Mouse (Mus musculus): ENCODE results near the gene Zmym6. TPM values are rescaled to one million over a fixed set of nuclear protein-coding genes. Genes with fewer than 3 reads are reported as not detected.

The Zmym6 gene
- polyA plus RNA-seq, 1 experiment from 2014 or later: 17.3 TPM

DNA sequence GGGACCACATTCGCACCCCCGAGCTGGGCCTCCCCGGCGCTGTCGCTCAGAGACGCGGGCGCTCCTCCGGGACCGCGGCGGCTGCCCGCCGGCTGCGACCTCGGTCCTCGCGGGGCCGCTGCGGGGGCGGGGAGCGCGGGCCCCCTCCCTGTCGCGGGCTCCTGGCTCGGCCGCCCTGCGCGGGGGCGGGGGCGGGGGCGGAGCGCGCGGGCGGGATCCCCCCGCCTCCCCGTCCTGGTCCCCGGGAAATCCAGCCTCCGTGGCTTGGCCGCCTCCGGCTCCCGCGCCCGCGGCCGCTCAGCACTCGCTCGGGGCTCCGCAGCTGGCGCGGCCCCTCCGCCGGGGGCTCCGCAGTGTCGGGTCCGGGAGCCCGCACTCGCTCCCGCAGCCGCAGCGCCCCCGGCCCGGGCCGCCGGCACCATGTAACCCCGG is 91.7 kb downstream of the Zmym6 start, which contains the start of gene Dlgap3:
Gene Dlgap3 (plus strand): TSS at position 291 of the 432 bp plus-strand sequence.
- under 1% methylated on average over 17 of the region's 67 CpGs for WGBS
- peak within 1 kb of the TSS; percentile 70 for H3K4me3 ChIP-seq
- H3K9me3 ChIP-seq: no peaks in the 10 kb centered on the region
- peak within 1 kb of the TSS; percentile 100 for H3K4me2 ChIP-seq
- H3K27ac ChIP-seq: no peak within 1 kb of the TSS
- H3K4me1 ChIP-seq: peaks cover 17% of the 10 kb centered on the region; the same call in 1 of the 2 replicates
- no peaks in the 10 kb centered on the region for H3K36me3 ChIP-seq
- H3K9ac ChIP-seq: peak within 1 kb of the TSS; percentile 40
- peaks cover 64% of the 10 kb centered on the region for H3K27me3 ChIP-seq
- peak; percentile 52 for ATAC-seq (ENCODE audit: borderline replicate concordance, extremely low read depth, low FRiP score, low TSS enrichment)

DNA sequence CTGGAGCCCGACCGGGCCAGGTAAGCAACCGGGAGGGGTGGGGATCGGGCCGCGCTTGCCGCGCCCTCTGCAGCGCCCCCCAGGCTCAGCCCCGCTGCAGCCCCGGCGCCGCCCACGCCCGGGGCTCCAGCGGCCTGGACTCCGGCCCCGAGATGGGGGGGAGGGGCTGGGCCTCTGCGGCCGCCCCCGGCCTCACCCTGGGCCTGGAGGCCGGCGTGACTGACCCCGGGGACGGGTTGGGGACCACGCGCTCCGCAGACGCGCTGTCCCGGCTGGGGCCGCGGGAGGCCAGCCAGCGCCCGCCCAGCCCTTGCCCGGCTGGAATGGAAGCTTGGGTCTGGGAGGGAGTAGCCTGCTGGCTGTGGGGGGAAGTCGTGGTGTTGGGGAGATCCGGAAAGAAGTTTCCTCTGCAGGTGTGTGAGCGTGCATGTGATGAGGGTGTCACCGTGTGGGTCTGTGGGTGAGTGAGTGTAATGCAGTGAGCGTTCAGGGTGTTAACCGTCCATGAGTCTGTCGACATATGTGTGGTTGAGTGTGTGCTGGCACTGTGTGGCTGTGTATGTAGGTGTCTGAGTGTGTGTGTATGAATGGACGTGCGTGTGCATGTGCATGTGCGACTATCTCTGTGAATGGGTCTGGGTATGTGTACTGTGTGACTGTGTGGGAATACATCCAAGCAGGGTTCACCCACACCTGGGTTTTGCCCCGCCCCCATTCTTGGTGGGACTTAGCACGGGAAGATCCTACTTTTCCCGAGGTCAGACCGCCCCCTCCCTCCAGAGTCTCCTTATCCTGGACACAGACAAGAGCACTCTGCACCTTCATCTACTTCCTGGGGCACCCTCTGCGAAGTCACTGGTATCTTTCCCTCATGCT is 92.4 kb downstream of the Zmym6 start:
- 4% methylated on average over 51 of the region's 51 CpGs for whole genome bisulfite sequencing
- Histone ChIP-seq H3K36me3 (no peaks in the 10 kb centered on the region), H3K9me3 (no peaks in the 10 kb centered on the region), H3K9ac (peak overlapping the region; percentile 40), H3K27ac (no peak overlapping the region), H3K4me1 (peaks cover 17% of the 10 kb centered on the region; the same call in 1 of the 2 replicates), H3K4me2 (peak overlapping the region; percentile 100), H3K4me3 (peak overlapping the region; percentile 70), H3K27me3 (peaks cover 64% of the 10 kb centered on the region)
- ATAC-seq (ENCODE audit: borderline replicate concordance, extremely low read depth, low FRiP score, low TSS enrichment): peak; percentile 43

DNA sequence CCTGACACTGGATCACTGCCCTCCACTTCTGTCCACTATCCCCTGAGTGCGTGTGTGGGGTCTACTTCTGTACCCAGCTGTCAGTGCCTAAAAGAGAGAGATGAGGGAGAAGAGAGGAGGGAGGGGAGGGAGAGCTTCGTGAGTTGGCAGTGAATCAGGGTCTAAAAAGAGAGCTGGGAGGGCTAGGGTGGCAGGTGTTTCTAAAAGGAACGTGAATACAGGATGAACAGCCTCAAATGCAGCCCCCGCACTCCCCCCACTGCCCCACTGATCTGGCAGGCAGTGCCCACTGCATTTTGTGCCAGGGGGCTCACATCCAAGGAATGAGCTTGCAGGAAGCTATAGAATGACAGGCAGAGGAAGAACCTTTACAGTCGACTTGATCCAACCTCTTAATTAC is 93.7 kb downstream of the Zmym6 start:
- Histone ChIP-seq H3K27ac (no peak overlapping the region), H3K9ac (no peak overlapping the region), H3K9me3 (no peaks in the 10 kb centered on the region), H3K4me3 (no peak overlapping the region), H3K36me3 (no peaks in the 10 kb centered on the region), H3K4me1 (peaks cover 17% of the 10 kb centered on the region; the same call in 1 of the 2 replicates), H3K4me2 (no peak overlapping the region), H3K27me3 (peaks cover 64% of the 10 kb centered on the region)
- 39% methylated on average over 5 of the region's 5 CpGs for WGBS
- no peak for ATAC-seq (ENCODE audit: borderline replicate concordance, extremely low read depth, low FRiP score, low TSS enrichment)

DNA sequence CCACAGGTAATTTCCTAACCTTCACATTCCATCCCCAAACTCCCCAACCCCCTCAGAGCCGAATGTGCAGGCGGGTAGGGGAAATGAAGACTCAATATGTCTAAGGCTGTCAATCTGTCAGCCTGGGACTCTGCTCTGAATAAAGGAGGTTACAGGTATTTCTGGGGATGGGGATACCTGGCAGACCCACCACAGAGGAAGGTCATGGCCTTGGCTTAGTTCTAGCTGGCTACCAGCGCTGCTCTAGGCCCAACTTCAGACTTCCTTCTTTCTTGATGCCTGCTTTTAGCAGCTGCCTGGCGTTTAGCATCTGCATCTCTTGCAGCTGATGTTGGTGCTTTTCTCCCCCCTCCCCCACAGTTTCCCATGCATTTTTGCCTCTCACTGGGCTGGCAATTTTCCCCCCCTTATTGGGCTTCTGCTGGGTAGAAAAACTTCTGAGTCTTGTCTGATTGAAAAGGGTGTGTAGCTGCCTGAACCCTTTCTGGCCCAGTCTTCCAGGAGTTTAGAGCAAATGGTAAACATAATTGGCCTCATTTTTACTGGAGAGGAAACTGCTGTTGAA is 94.2 kb downstream of the Zmym6 start:
- ATAC-seq (ENCODE audit: borderline replicate concordance, extremely low read depth, low FRiP score, low TSS enrichment): no peak
- no peak overlapping the region for H3K9ac ChIP-seq
- H3K27me3 ChIP-seq: peaks cover 63% of the 10 kb centered on the region
- H3K9me3 ChIP-seq: no peaks in the 10 kb centered on the region
- H3K36me3 ChIP-seq: no peaks in the 10 kb centered on the region
- H3K4me2 ChIP-seq: no peak overlapping the region
- H3K27ac ChIP-seq: no peak overlapping the region
- H3K4me3 ChIP-seq: no peak overlapping the region
- WGBS: 47% methylated on average over 4 of the region's 4 CpGs
- peaks cover 17% of the 10 kb centered on the region; the same call in 1 of the 2 replicates for H3K4me1 ChIP-seq

DNA sequence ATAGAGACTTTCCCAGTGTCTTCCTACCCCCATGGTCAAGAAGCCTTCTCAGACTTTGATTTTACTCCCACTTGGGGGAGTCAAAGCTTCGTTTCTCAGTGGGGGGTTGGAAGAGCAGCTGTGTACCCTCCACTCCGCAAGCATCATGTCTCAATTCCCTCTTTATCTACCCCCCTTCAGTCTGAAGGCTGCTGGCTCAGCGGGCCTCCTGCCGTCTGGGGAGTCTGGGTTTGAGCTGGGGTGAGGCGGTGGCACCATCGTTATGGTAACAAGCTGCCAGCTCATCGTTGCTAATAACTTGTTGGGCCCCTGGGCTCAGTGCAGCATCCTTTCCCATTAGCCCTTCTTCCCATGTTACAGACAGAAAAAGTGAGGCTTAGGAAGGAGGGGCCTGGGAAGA is 94.9 kb downstream of the Zmym6 start:
- 28% methylated on average over 7 of the region's 7 CpGs for WGBS
- Histone ChIP-seq H3K9ac (no peak overlapping the region), H3K27ac (no peak overlapping the region), H3K27me3 (peaks cover 56% of the 10 kb centered on the region), H3K9me3 (no peaks in the 10 kb centered on the region), H3K36me3 (no peaks in the 10 kb centered on the region), H3K4me2 (no peak overlapping the region), H3K4me3 (no peak overlapping the region), H3K4me1 (peaks cover 17% of the 10 kb centered on the region; the same call in 1 of the 2 replicates)
- ATAC-seq (ENCODE audit: borderline replicate concordance, extremely low read depth, low FRiP score, low TSS enrichment): no peak

DNA sequence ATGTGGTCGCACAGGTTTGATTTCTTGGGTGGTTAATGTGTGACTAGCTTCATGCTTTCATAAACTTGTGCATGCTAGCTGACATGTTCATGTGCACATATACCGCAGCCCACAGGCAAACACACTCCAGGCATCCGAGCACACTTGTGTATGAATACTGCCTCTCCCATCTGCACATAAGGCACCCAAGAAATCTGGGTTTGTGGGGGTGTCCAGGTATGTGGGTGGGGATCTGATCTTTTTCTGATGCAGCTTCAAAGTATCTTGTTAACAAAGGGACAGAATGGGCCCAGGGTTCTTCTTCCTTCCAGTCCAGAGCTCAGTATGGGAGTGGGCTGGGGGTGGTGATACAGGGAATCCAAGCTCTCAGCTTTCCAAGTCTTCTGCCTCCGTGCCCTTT is 95.4 kb downstream of the Zmym6 start:
- no peak overlapping the region for H3K4me3 ChIP-seq
- H3K36me3 ChIP-seq: no peaks in the 10 kb centered on the region
- H3K27me3 ChIP-seq: peaks cover 51% of the 10 kb centered on the region
- no peak for ATAC-seq (ENCODE audit: borderline replicate concordance, extremely low read depth, low FRiP score, low TSS enrichment)
- H3K9me3 ChIP-seq: no peaks in the 10 kb centered on the region
- peaks cover 17% of the 10 kb centered on the region; the same call in 1 of the 2 replicates for H3K4me1 ChIP-seq
- 54% methylated on average over 4 of the region's 4 CpGs for WGBS
- no peak overlapping the region for H3K4me2 ChIP-seq
- no peak overlapping the region for H3K9ac ChIP-seq
- no peak overlapping the region for H3K27ac ChIP-seq

DNA sequence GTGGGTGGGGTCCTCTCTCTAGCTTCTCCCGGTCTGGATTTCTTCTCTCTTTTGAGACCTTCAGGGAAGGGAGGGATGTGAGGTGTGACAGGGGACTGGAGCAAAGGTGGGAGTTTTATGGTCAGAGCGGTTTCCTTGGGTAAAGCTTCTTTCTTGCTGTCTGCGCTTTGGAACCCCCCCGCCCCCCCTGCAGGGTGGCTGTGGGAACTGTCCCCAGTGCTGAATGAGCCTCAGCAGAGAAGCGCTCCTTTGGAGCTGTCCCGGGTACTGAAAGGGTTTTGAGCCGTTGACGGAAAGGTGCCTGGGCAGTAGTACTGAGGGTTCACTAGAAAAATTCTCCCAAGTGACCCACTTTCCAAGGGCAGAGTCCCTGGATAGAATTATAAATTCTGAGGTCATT is 96.3 kb downstream of the Zmym6 start:
- no peak overlapping the region for H3K4me2 ChIP-seq
- 3% methylated on average over 8 of the region's 8 CpGs for WGBS
- H3K4me3 ChIP-seq: no peak overlapping the region
- no peak overlapping the region for H3K27ac ChIP-seq
- H3K4me1 ChIP-seq: peaks cover 10% of the 10 kb centered on the region; the same call in 1 of the 2 replicates
- no peaks in the 10 kb centered on the region for H3K9me3 ChIP-seq
- ATAC-seq (ENCODE audit: borderline replicate concordance, extremely low read depth, low FRiP score, low TSS enrichment): no peak
- H3K9ac ChIP-seq: no peak overlapping the region
- H3K36me3 ChIP-seq: no peaks in the 10 kb centered on the region
- peaks cover 47% of the 10 kb centered on the region for H3K27me3 ChIP-seq

Other genes with a start within 250 kb of the Zmym6 start
- gene Zmym4, start 109.2 kb upstream of the Zmym6 start, polyA plus RNA-seq (2015; fragmentation: Nextera tagmentation; extraction: Ambion mirVana): 18.0 and 18.2 TPM in 2 replicates
- 88.5 and 93.7 TPM in 2 replicates for gene Sfpq, start 56.1 kb upstream of the Zmym6 start, polyA plus RNA-seq (2015; fragmentation: Nextera tagmentation; extraction: Ambion mirVana)
- 19.1 and 20.1 TPM in 2 replicates for gene Zmym1, start 16.2 kb upstream of the Zmym6 start, polyA plus RNA-seq (2015; fragmentation: Nextera tagmentation; extraction: Ambion mirVana)
- gene Tmem35b, start 46.3 kb downstream of the Zmym6 start, polyA plus RNA-seq (2015; fragmentation: Nextera tagmentation; extraction: Ambion mirVana): 18.8 and 21.3 TPM in 2 replicates
- 0.75 and 0.77 TPM in 2 replicates for gene Dlgap3, start 91.8 kb downstream of the Zmym6 start, polyA plus RNA-seq (2015; fragmentation: Nextera tagmentation; extraction: Ambion mirVana)
- gene Smim12, start 166.4 kb downstream of the Zmym6 start, polyA plus RNA-seq (2015; fragmentation: Nextera tagmentation; extraction: Ambion mirVana): 57.2 and 63.1 TPM in 2 replicates
- gene Gja4, start 236.7 kb downstream of the Zmym6 start, polyA plus RNA-seq (2015; fragmentation: Nextera tagmentation; extraction: Ambion mirVana): 31.2 and 33.2 TPM in 2 replicates